Mouse (Mus musculus) forebrain, embryonic 10.5 days (tissue): Measurements from ENCODE around the gene Olfr678. TPM values are rescaled to one million over a fixed set of nuclear protein-coding genes. Genes with fewer than 3 reads are reported as not detected.
"Not testable (repeated sequence)": the region's sequence is repeated elsewhere in the genome, so short reads cannot be mapped to it uniquely, and the experiment has no call there.

Experiments used
- DNase-seq: peaks from one replicate; pipeline ENCODE4 v3.0.0-alpha.2; 2017; ENCODE audit warnings: low spot score; ENCODE audit errors: extremely low spot score
- H3K27ac ChIP-seq: fragments of 300-500 bp; sonication (generic); 2 replicates; pipeline ENCODE4 v1.5.1; 2016; ENCODE audit warnings: mild to moderate bottlenecking
- H3K27me3 ChIP-seq: fragments of 300-500 bp; sonication (generic); 2 replicates; pipeline ENCODE4 v1.6.1; 2016; ENCODE audit warnings: mild to moderate bottlenecking; ENCODE audit not compliant: poor library complexity, severe bottlenecking
- H3K36me3 ChIP-seq: fragments of 300-500 bp; sonication (generic); replicated peaks from 2 replicates; pipeline ENCODE4 v1.6.1; 2016; ENCODE audit warnings: mild to moderate bottlenecking, moderate library complexity
- H3K4me1 ChIP-seq: fragments of 300-500 bp; sonication (generic); 2 replicates; pipeline ENCODE4 v1.6.1; 2016
- H3K4me3 ChIP-seq: fragments of 300-500 bp; sonication (generic); 2 replicates; pipeline ENCODE4 v1.5.1; 2016; ENCODE audit warnings: mild to moderate bottlenecking, moderate library complexity
- H3K9me3 ChIP-seq: fragments of 300-500 bp; sonication (generic); 2 replicates; pipeline ENCODE4 v1.6.1; 2016; ENCODE audit warnings: mild to moderate bottlenecking, moderate library complexity
- WGBS: fragments of 180-500 bp; shearing (Covaris S2); methylation state at CpG from one replicate; pipeline ENCODE4 v1.1.7; 2016; 5-methylcytosine and 5-hydroxymethylcytosine counted together
- polyA plus RNA-seq: library from polyadenylated mRNA; unstranded; fragments of >200 nt; fragmentation: Nextera tagmentation; extraction: Ambion mirVana; gene quantifications from 2 replicates; pipeline ENCODE4 v1.2.1, GENCODE M21; 2016

Gene Olfr678
- polyA plus RNA-seq = not detected in 2 replicates

- Histone ChIP-seq H3K4me3 (no peak within 1 kb of the TSS), H3K36me3 (no peaks in the 10 kb centered on the region), H3K4me1 (no peaks in the 10 kb centered on the region), H3K9me3 (no peaks in the 10 kb centered on the region), H3K27me3 (no peaks in the 10 kb centered on the region), H3K27ac (no peak within 1 kb of the TSS)
- no peak for DNase-seq
- WGBS = 85% methylated on average over 1 of the region's 1 CpGs
Observed at GRCm38 (mm10) chr7:105064175-105064574, at the start of gene Olfr678. Olfr678 (plus strand) TSS chr7:105064475.

- H3K4me3 ChIP-seq = no peak overlapping the region
- no peaks in the 10 kb centered on the region for H3K36me3 ChIP-seq
- no peaks in the 10 kb centered on the region for H3K4me1 ChIP-seq
- H3K9me3 ChIP-seq = no peaks in the 10 kb centered on the region
- H3K27me3 ChIP-seq = no peaks in the 10 kb centered on the region
- WGBS = 82% methylated on average over 1 of the region's 1 CpGs
- no peak overlapping the region for H3K27ac ChIP-seq
- DNase-seq = no peak
Observed at GRCm38 (mm10) chr7:105022530-105022929, 41.7 kb upstream of the Olfr678 start.

GRCm38 (mm10) chr7:105028360-105028759, 35.9 kb upstream of the Olfr678 start, which contains the start of gene Olfr675:
Olfr675 (minus strand) TSS chr7:105028460.
- H3K4me1 ChIP-seq = no peaks in the 10 kb centered on the region
- no peak within 1 kb of the TSS for H3K27ac ChIP-seq
- no peaks in the 10 kb centered on the region for H3K27me3 ChIP-seq
- 81% methylated on average over 1 of the region's 1 CpGs for WGBS
- no peak within 1 kb of the TSS for H3K4me3 ChIP-seq
- no peak for DNase-seq
- H3K36me3 ChIP-seq = no peaks in the 10 kb centered on the region
- no peaks in the 10 kb centered on the region for H3K9me3 ChIP-seq

- no peak within 1 kb of the TSS for H3K27ac ChIP-seq
- no peaks in the 10 kb centered on the region for H3K4me1 ChIP-seq
- no peaks in the 10 kb centered on the region for H3K27me3 ChIP-seq
- H3K4me3 ChIP-seq = no peak within 1 kb of the TSS
- H3K9me3 ChIP-seq = no peaks in the 10 kb centered on the region
- DNase-seq = no peak
- H3K36me3 ChIP-seq = no peaks in the 10 kb centered on the region
Observed at GRCm38 (mm10) chr7:105032398-105032797, 31.9 kb upstream of the Olfr678 start, which contains the start of gene Olfr676. Olfr676 (plus strand) TSS chr7:105032698.

- not testable (repeated sequence) for H3K4me3 ChIP-seq, DNase-seq, H3K36me3 ChIP-seq, H3K4me1 ChIP-seq, H3K27ac ChIP-seq, H3K27me3 ChIP-seq, H3K9me3 ChIP-seq
- 65% methylated on average over 5 of the region's 5 CpGs for WGBS
Observed at GRCm38 (mm10) chr7:105033836-105034235, 30.4 kb upstream of the Olfr678 start.

- H3K36me3 ChIP-seq = no peaks in the 10 kb centered on the region
- H3K4me1 ChIP-seq = no peaks in the 10 kb centered on the region
- H3K27me3 ChIP-seq = no peaks in the 10 kb centered on the region
- no peak for DNase-seq
- no peak overlapping the region for H3K27ac ChIP-seq
- H3K4me3 ChIP-seq = no peak overlapping the region
- no peaks in the 10 kb centered on the region for H3K9me3 ChIP-seq
Observed at GRCm38 (mm10) chr7:105058951-105059350, 5.3 kb upstream of the Olfr678 start.

GRCm38 (mm10) chr7:105080905-105081304, 16.6 kb downstream of the Olfr678 start, which contains the start of gene Olfr679:
Olfr679 (plus strand) TSS chr7:105081205.
- WGBS = 74% methylated on average over 1 of the region's 1 CpGs
- H3K9me3 ChIP-seq = no peaks in the 10 kb centered on the region
- no peaks in the 10 kb centered on the region for H3K4me1 ChIP-seq
- H3K27me3 ChIP-seq = no peaks in the 10 kb centered on the region
- H3K4me3 ChIP-seq = no peak within 1 kb of the TSS
- no peaks in the 10 kb centered on the region for H3K36me3 ChIP-seq
- no peak for DNase-seq
- no peak within 1 kb of the TSS for H3K27ac ChIP-seq

GRCm38 (mm10) chr7:105092717-105093116, 28.4 kb downstream of the Olfr678 start, which contains the start of gene Olfr680-ps1:
Olfr680-ps1 (minus strand) TSS chr7:105092817.
- not testable (repeated sequence) for H3K9me3 ChIP-seq, DNase-seq, H3K36me3 ChIP-seq, H3K27ac ChIP-seq, H3K4me3 ChIP-seq, H3K27me3 ChIP-seq, H3K4me1 ChIP-seq

- Histone ChIP-seq H3K27me3 (no peaks in the 10 kb centered on the region), H3K36me3 (no peaks in the 10 kb centered on the region), H3K4me3 (no peak within 1 kb of the TSS), H3K27ac (no peak within 1 kb of the TSS), H3K9me3 (no peaks in the 10 kb centered on the region), H3K4me1 (no peaks in the 10 kb centered on the region)
- no peak for DNase-seq
Observed at GRCm38 (mm10) chr7:105116536-105116935, 52.3 kb downstream of the Olfr678 start, which contains the start of gene Olfr681. Olfr681 (plus strand) TSS chr7:105116836.

Other genes starting within 250 kb of the Olfr678 start
- not detected in 2 replicates for gene Usp17lb, start 221.9 kb upstream of the Olfr678 start, polyA plus RNA-seq
- gene Usp17la, start 207.5 kb upstream of the Olfr678 start, polyA plus RNA-seq = not detected in 2 replicates
- not detected in 2 replicates for gene Olfr665, start 186.4 kb upstream of the Olfr678 start, polyA plus RNA-seq
- not detected in 2 replicates for gene Olfr666, start 168.5 kb upstream of the Olfr678 start, polyA plus RNA-seq
- gene Olfr667, start 143.0 kb upstream of the Olfr678 start, polyA plus RNA-seq = not detected in 2 replicates
- gene Olfr668, start 136.4 kb upstream of the Olfr678 start, polyA plus RNA-seq = not detected in 2 replicates
- not detected in 2 replicates for gene Olfr669, start 130.2 kb upstream of the Olfr678 start, polyA plus RNA-seq
- not detected in 2 replicates for gene Olfr670, start 101.9 kb upstream of the Olfr678 start, polyA plus RNA-seq
- not detected in 2 replicates for gene Olfr671, start 85.3 kb upstream of the Olfr678 start, polyA plus RNA-seq
- gene Olfr672, start 62.4 kb upstream of the Olfr678 start, polyA plus RNA-seq = not detected in 2 replicates
- not detected in 2 replicates for gene Olfr675, start 36.0 kb upstream of the Olfr678 start, polyA plus RNA-seq
- gene Olfr676, start 31.8 kb upstream of the Olfr678 start, polyA plus RNA-seq = not detected in 2 replicates
- not detected in 2 replicates for gene Olfr677, start 13.1 kb upstream of the Olfr678 start, polyA plus RNA-seq
- not detected in 2 replicates for gene Olfr679, start 16.7 kb downstream of the Olfr678 start, polyA plus RNA-seq
- gene Olfr680-ps1, start 28.3 kb downstream of the Olfr678 start, polyA plus RNA-seq = not detected in 2 replicates
- gene Olfr681, start 52.4 kb downstream of the Olfr678 start, polyA plus RNA-seq = not detected in 2 replicates
- gene Olfr683, start 82.5 kb downstream of the Olfr678 start, polyA plus RNA-seq = not detected in 2 replicates
- not detected in 2 replicates for gene Olfr684, start 99.2 kb downstream of the Olfr678 start, polyA plus RNA-seq
- not detected in 2 replicates for gene Olfr685, start 121.5 kb downstream of the Olfr678 start, polyA plus RNA-seq
- gene Olfr686, start 143.0 kb downstream of the Olfr678 start, polyA plus RNA-seq = not detected in 2 replicates
- not detected in 2 replicates for gene Olfr688, start 223.6 kb downstream of the Olfr678 start, polyA plus RNA-seq
- gene Olfr689, start 246.7 kb downstream of the Olfr678 start, polyA plus RNA-seq = not detected in 2 replicates